9 mouse cellular contexts compared by ENCODE assay signal in the genomic region with DNA sequence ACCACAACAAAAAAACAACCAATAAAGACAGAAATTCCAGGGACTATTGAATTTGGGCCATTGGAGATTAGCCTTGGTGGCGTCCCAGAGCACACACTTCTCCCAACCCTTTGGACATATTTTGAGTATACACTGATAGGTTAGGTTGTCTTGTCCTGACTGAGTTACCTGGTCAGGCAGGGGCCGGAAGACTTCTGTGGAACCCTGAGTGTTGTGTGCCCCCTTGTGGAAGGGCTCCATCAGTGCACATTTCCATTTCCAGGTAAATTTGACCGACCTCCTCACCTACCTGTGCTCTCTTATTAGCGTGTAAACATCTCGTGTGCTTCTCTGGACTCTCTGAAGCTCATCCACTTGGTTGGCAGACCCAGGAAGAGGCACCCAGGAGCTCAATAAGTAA. TPM values are rescaled to one million over a fixed set of nuclear protein-coding genes. Genes with fewer than 3 reads are reported as not detected.
DNase-seq lines count a peak whose midpoint lies in the region; ATAC-seq and TF ChIP-seq lines count a peak whose summit lies in the region.
"Had no signal": no experiment of that assay in that cellular context is flagged by ENCODE, and none has a peak within 500 bp of the region (broad histone marks: within the 10 kb centered on the region; RNA-seq: fewer than 3 reads in every experiment).

No protein-coding gene starts in this region.

- H3K4me1 ChIP-seq in heart, embryonic 15.5 days (replicated peaks) = peaks cover 26% of the 10 kb centered on the region
- peaks cover 47% of the 10 kb centered on the region for H3K4me1 ChIP-seq in heart, embryonic 10.5 days
- peaks cover 56% of the 10 kb centered on the region for H3K4me1 ChIP-seq in embryonic facial prominence, embryonic 15.5 days
- H3K4me1 ChIP-seq in limb, embryonic 13.5 days = peaks cover 53% of the 10 kb centered on the region
- peaks cover 4% of the 10 kb centered on the region; the same call in 1 of the 2 replicates for H3K4me1 ChIP-seq in stomach, postnatal 0 days (replicated peaks; ENCODE audit: control insufficient read depth, insufficient read depth)

- peak overlapping the region; percentile 23; the same call in 1 of the 2 replicates for H3K4me2 ChIP-seq in heart, embryonic 15.5 days
- H3K4me2 ChIP-seq in embryonic facial prominence, embryonic 15.5 days (replicated peaks) = no peak overlapping the region; the same call in 1 of the 2 replicates
- H3K4me2 ChIP-seq in limb, embryonic 13.5 days (replicated peaks) = peak overlapping the region; percentile 9; the same call in 1 of the 2 replicates
- H3K4me2 ChIP-seq in stomach, postnatal 0 days (replicated peaks; ENCODE audit: low read depth) = peak overlapping the region; percentile 36; the same call in 1 of the 2 replicates
- H3K4me2 ChIP-seq: lung, embryonic 15.5 days had no signal

- H3K27me3 ChIP-seq in heart, embryonic 15.5 days = no peaks in the 10 kb centered on the region
- H3K27me3 ChIP-seq in heart, embryonic 10.5 days (ENCODE audit: insufficient read depth, poor library complexity, severe bottlenecking) = no peaks in the 10 kb centered on the region
- no peaks in the 10 kb centered on the region for H3K27me3 ChIP-seq in embryonic facial prominence, embryonic 15.5 days
- H3K27me3 ChIP-seq in limb, embryonic 13.5 days = peaks cover 7% of the 10 kb centered on the region; the same call in 1 of the 2 replicates
- no peaks in the 10 kb centered on the region for H3K27me3 ChIP-seq in stomach, postnatal 0 days (ENCODE audit: control insufficient read depth, insufficient read depth, low read length)

- 16% methylated on average over 5 of the region's 5 CpGs for WGBS in heart, embryonic 15.5 days
- 17% methylated on average over 5 of the region's 5 CpGs for WGBS in heart, embryonic 10.5 days
- 16% methylated on average over 5 of the region's 5 CpGs for WGBS in embryonic facial prominence, embryonic 15.5 days
- WGBS in limb, embryonic 13.5 days = 19% methylated on average over 5 of the region's 5 CpGs
- 22% methylated on average over 5 of the region's 5 CpGs for WGBS in stomach, postnatal 0 days

- no peak for DNase-seq in heart, embryonic 10.5 days (ENCODE audit: low spot score)
- DNase-seq in A20 (ENCODE audit: low read depth, low spot score) = peak; percentile 70
- peak; percentile 72 for DNase-seq in NIH3T3 (ENCODE audit: low read depth)
- DNase-seq in stomach, postnatal 0 days (ENCODE audit: low spot score) = peak; percentile 71
- DNase-seq in c-Kit-positive CD71-positive TER-119-positive erythroid progenitor cells, embryonic 14.5 days (ENCODE audit: low spot score) = no peak

- no peaks in the 10 kb centered on the region for H3K36me3 ChIP-seq in heart, embryonic 15.5 days
- no peaks in the 10 kb centered on the region for H3K36me3 ChIP-seq in heart, embryonic 10.5 days
- no peaks in the 10 kb centered on the region for H3K36me3 ChIP-seq in embryonic facial prominence, embryonic 15.5 days
- H3K36me3 ChIP-seq in limb, embryonic 13.5 days = no peaks in the 10 kb centered on the region
- H3K36me3 ChIP-seq in stomach, postnatal 0 days (ENCODE audit: control insufficient read depth, insufficient read depth, low read length) = no peaks in the 10 kb centered on the region
- H3K36me3 ChIP-seq: lung, embryonic 15.5 days had no signal

- no peak overlapping the region for H3K4me3 ChIP-seq in heart, embryonic 15.5 days
- H3K4me3 ChIP-seq in heart, embryonic 10.5 days = no peak overlapping the region
- H3K4me3 ChIP-seq in embryonic facial prominence, embryonic 15.5 days (replicated peaks) = no peak overlapping the region
- H3K4me3 ChIP-seq in limb, embryonic 13.5 days = no peak overlapping the region
- H3K4me3 ChIP-seq in stomach, postnatal 0 days (ENCODE audit: low read depth, low read length) = 0 out of 2 replicates have a peak overlapping the region, but pooled peaks have one; percentile 10
- H3K4me3 ChIP-seq: lung, embryonic 15.5 days had no signal

- no peak overlapping the region for H3K27ac ChIP-seq in heart, embryonic 15.5 days
- H3K27ac ChIP-seq in heart, embryonic 10.5 days = no peak overlapping the region
- H3K27ac ChIP-seq in embryonic facial prominence, embryonic 15.5 days (replicated peaks) = peak overlapping the region; percentile 52; the same call in 1 of the 2 replicates
- H3K27ac ChIP-seq in limb, embryonic 13.5 days = no peak overlapping the region
- no peak overlapping the region for H3K27ac ChIP-seq in stomach, postnatal 0 days (replicated peaks)
- H3K27ac ChIP-seq: lung, embryonic 15.5 days had no signal

- no peaks in the 10 kb centered on the region for H3K9me3 ChIP-seq in heart, embryonic 15.5 days (replicated peaks)
- no peaks in the 10 kb centered on the region for H3K9me3 ChIP-seq in heart, embryonic 10.5 days
- H3K9me3 ChIP-seq in embryonic facial prominence, embryonic 15.5 days (replicated peaks) = no peaks in the 10 kb centered on the region
- no peaks in the 10 kb centered on the region for H3K9me3 ChIP-seq in limb, embryonic 13.5 days
- no peaks in the 10 kb centered on the region for H3K9me3 ChIP-seq in stomach, postnatal 0 days (ENCODE audit: control insufficient read depth, low read length)
- H3K9me3 ChIP-seq: lung, embryonic 15.5 days had no signal

- H3K9ac ChIP-seq in heart, embryonic 15.5 days = no peak overlapping the region
- H3K9ac ChIP-seq in embryonic facial prominence, embryonic 15.5 days = no peak overlapping the region
- H3K9ac ChIP-seq in limb, embryonic 13.5 days = no peak overlapping the region
- 0 out of 2 replicates have a peak overlapping the region, but pooled peaks have one; percentile 35 for H3K9ac ChIP-seq in stomach, postnatal 0 days (ENCODE audit: low read length)
- H3K9ac ChIP-seq: lung, embryonic 15.5 days had no signal

- ATAC-seq in heart, embryonic 15.5 days (replicated peaks; ENCODE audit: insufficient number of reproducible peaks, insufficient read depth, low FRiP score, low read depth) = no peak
- no peak for ATAC-seq in embryonic facial prominence, embryonic 15.5 days (ENCODE audit: insufficient number of reproducible peaks, low FRiP score, low TSS enrichment, low read depth)
- no peak for ATAC-seq in limb, embryonic 13.5 days (ENCODE audit: low FRiP score, low read depth)
- ATAC-seq in stomach, postnatal 0 days (ENCODE audit: low FRiP score, low TSS enrichment) = no peak

- peak; percentile 88 for TF ChIP-seq CTCF in stomach, postnatal 0 days (IDR thresholded peaks at IDR 0.05; ENCODE audit: low read depth)

- TF ChIP-seq EP300 in stomach, postnatal 0 days (optimal IDR thresholded peaks at IDR 0.05) = no peak

RNA-seq across cellular contexts. Expression of a gene that starts 9.3 kb away (rescaled TPM):
- polyA plus RNA-seq in heart, embryonic 15.5 days (2015; fragmentation: Nextera tagmentation; extraction: Ambion mirVana) = 88.4 and 109 TPM in 2 replicates
- polyA plus RNA-seq in heart, embryonic 10.5 days (2016; fragmentation: Nextera tagmentation; extraction: Ambion mirVana) = 121 and 128 TPM in 2 replicates
- 141 and 147 TPM in 2 replicates for polyA plus RNA-seq in embryonic facial prominence, embryonic 15.5 days (2015; fragmentation: Nextera tagmentation; extraction: Ambion mirVana)
- polyA plus RNA-seq in limb, embryonic 13.5 days (2015; fragmentation: Nextera tagmentation; extraction: Ambion mirVana) = 165 and 173 TPM in 2 replicates
- 206 and 215 TPM in 2 replicates for polyA plus RNA-seq in stomach, postnatal 0 days (2015; fragmentation: Nextera tagmentation; extraction: Ambion mirVana)

RNA-seq across cellular contexts. Expression of a gene that starts 49.1 kb away (rescaled TPM):
- polyA plus RNA-seq in heart, embryonic 15.5 days (2015; fragmentation: Nextera tagmentation; extraction: Ambion mirVana) = not detected in 2 replicates
- not detected in 2 replicates for polyA plus RNA-seq in heart, embryonic 10.5 days (2016; fragmentation: Nextera tagmentation; extraction: Ambion mirVana)
- polyA plus RNA-seq in embryonic facial prominence, embryonic 15.5 days (2015; fragmentation: Nextera tagmentation; extraction: Ambion mirVana) = not detected in 2 replicates
- polyA plus RNA-seq in limb, embryonic 13.5 days (2015; fragmentation: Nextera tagmentation; extraction: Ambion mirVana) = not detected in 2 replicates
- polyA plus RNA-seq in stomach, postnatal 0 days (2015; fragmentation: Nextera tagmentation; extraction: Ambion mirVana) = not detected in 2 replicates
- polyA plus RNA-seq: lung, embryonic 15.5 days had no signal

Comparison
In these comparisons a context has a peak if more than half of its experiments do, and no peak if none do; other contexts are left out.
1. DNase-seq: peak in A20 (single experiment), NIH3T3 (single experiment) and stomach, postnatal 0 days (single experiment); none in heart, embryonic 10.5 days (single experiment) and c-Kit-positive CD71-positive TER-119-positive erythroid progenitor cells, embryonic 14.5 days (single experiment).